Mouse (Mus musculus) midbrain, embryonic 11.5 days (tissue): Measurements from ENCODE around the gene Nptx1. TPM values are rescaled to one million over a fixed set of nuclear protein-coding genes. Genes with fewer than 3 reads are reported as not detected.

Source experiments
- ATAC-seq: fragments of 200-750 bp; cut with Nextera tagmentation; 2 replicates; pipeline ENCODE4 v1.8.0; 2017; ENCODE audit warnings: moderate TSS enrichment, moderate library complexity; ENCODE audit not compliant: low FRiP score
- DNase-seq: peaks from one replicate; pipeline ENCODE4 v3.0.0; 2015; ENCODE audit warnings: low spot score; ENCODE audit errors: missing footprints
- H3K27ac ChIP-seq: fragments of 300-500 bp; sonication (generic); 2 replicates; pipeline ENCODE4 v1.5.1; 2014; ENCODE audit warnings: low read depth, low read length
- H3K27me3 ChIP-seq: fragments of 300-500 bp; sonication (generic); 2 replicates; pipeline ENCODE4 v1.6.1; 2014; ENCODE audit warnings: mild to moderate bottlenecking, low read length, moderate library complexity, mixed read lengths; ENCODE audit not compliant: control insufficient read depth, insufficient read depth
- H3K36me3 ChIP-seq: fragments of 300-500 bp; sonication (generic); 2 replicates; pipeline ENCODE4 v1.6.1; 2014; ENCODE audit warnings: mild to moderate bottlenecking, low read length, moderate library complexity, mixed read lengths; ENCODE audit not compliant: control insufficient read depth, insufficient read depth
- H3K4me1 ChIP-seq: fragments of 300-500 bp; sonication (generic); 2 replicates; pipeline ENCODE4 v1.6.1; 2014; ENCODE audit warnings: low read length; ENCODE audit not compliant: control insufficient read depth, insufficient read depth
- H3K4me2 ChIP-seq: fragments of 300-500 bp; sonication (generic); 2 replicates; pipeline ENCODE4 v1.6.1; 2014; ENCODE audit warnings: mild to moderate bottlenecking, moderate library complexity
- H3K4me3 ChIP-seq: fragments of 300-500 bp; sonication (generic); 2 replicates; pipeline ENCODE4 v1.5.1; 2014; ENCODE audit warnings: low read depth, low read length
- H3K9ac ChIP-seq: fragments of 300-500 bp; sonication (generic); 2 replicates; pipeline ENCODE4 v1.6.1; 2014; ENCODE audit warnings: low read length
- H3K9me3 ChIP-seq: fragments of 300-500 bp; sonication (generic); 2 replicates; pipeline ENCODE4 v1.6.1; 2016; ENCODE audit warnings: low read length; ENCODE audit not compliant: control insufficient read depth
- WGBS: fragments of 180-500 bp; shearing (Covaris S2); extraction: QIAGEN DNeasy Blood & Tissue Kit; methylation state at CpG from one replicate; pipeline ENCODE4 v1.1.7; 2014; 5-methylcytosine and 5-hydroxymethylcytosine counted together
- polyA plus RNA-seq: library from polyadenylated mRNA; unstranded; fragments of >200 nt; fragmentation: Nextera tagmentation; extraction: Ambion mirVana; gene quantifications from 2 replicates; pipeline ENCODE4 v1.2.1, GENCODE M21; 2014

The Nptx1 gene
- polyA plus RNA-seq, 1 experiment from 2014 or later, result 2.5 TPM

GRCm38 (mm10) chr11:119565684-119566083 lies 18.1 kb upstream of the Nptx1 start:
- 49% methylated on average over 10 of the region's 10 CpGs for WGBS
- DNase-seq (no peak), ATAC-seq (no peak)
- Histone ChIP-seq H3K27ac (no peak overlapping the region), H3K9ac (no peak overlapping the region), H3K4me3 (no peak overlapping the region), H3K27me3 (peaks cover 11% of the 10 kb centered on the region), H3K4me2 (no peak overlapping the region), H3K36me3 (no peaks in the 10 kb centered on the region), H3K9me3 (no peaks in the 10 kb centered on the region), H3K4me1 (no peaks in the 10 kb centered on the region)

GRCm38 (mm10) chr11:119565021-119565420 lies 17.5 kb upstream of the Nptx1 start:
- DNase-seq (no peak), ATAC-seq (no peak)
- Histone ChIP-seq H3K9me3 (no peaks in the 10 kb centered on the region), H3K4me3 (no peak overlapping the region), H3K27ac (no peak overlapping the region), H3K4me1 (no peaks in the 10 kb centered on the region), H3K27me3 (peaks cover 14% of the 10 kb centered on the region), H3K36me3 (no peaks in the 10 kb centered on the region), H3K4me2 (no peak overlapping the region), H3K9ac (no peak overlapping the region)
- WGBS, result 72% methylated on average over 7 of the region's 7 CpGs

- H3K4me3 ChIP-seq, result no peak overlapping the region
- WGBS, result 86% methylated on average over 10 of the region's 10 CpGs
- H3K4me1 ChIP-seq, result no peaks in the 10 kb centered on the region; the same call in 1 of the 2 replicates
- H3K36me3 ChIP-seq, result no peaks in the 10 kb centered on the region
- H3K4me2 ChIP-seq, result no peak overlapping the region
- peaks cover 14% of the 10 kb centered on the region for H3K27me3 ChIP-seq
- ATAC-seq (no peak), DNase-seq (no peak)
- H3K27ac ChIP-seq, result no peak overlapping the region
- H3K9ac ChIP-seq, result no peak overlapping the region
- H3K9me3 ChIP-seq, result no peaks in the 10 kb centered on the region
Measured at GRCm38 (mm10) chr11:119564383-119564782, 16.8 kb upstream of the Nptx1 start.

GRCm38 (mm10) chr11:119563166-119563565 lies 15.6 kb upstream of the Nptx1 start:
- H3K4me2 ChIP-seq, result no peak overlapping the region
- 78% methylated on average over 9 of the region's 9 CpGs for WGBS
- no peaks in the 10 kb centered on the region for H3K9me3 ChIP-seq
- no peaks in the 10 kb centered on the region for H3K36me3 ChIP-seq
- DNase-seq (no peak), ATAC-seq (no peak)
- no peak overlapping the region for H3K9ac ChIP-seq
- peaks cover 12% of the 10 kb centered on the region for H3K4me1 ChIP-seq
- peaks cover 14% of the 10 kb centered on the region for H3K27me3 ChIP-seq
- H3K4me3 ChIP-seq, result no peak overlapping the region
- no peak overlapping the region for H3K27ac ChIP-seq

- WGBS, result 33% methylated on average over 6 of the region's 6 CpGs
- ATAC-seq (no peak), DNase-seq (no peak)
- Histone ChIP-seq H3K9ac (no peak overlapping the region), H3K9me3 (no peaks in the 10 kb centered on the region), H3K36me3 (no peaks in the 10 kb centered on the region), H3K27me3 (peaks cover 14% of the 10 kb centered on the region), H3K4me1 (peaks cover 21% of the 10 kb centered on the region), H3K4me2 (no peak overlapping the region), H3K4me3 (no peak overlapping the region), H3K27ac (no peak overlapping the region)
Measured at GRCm38 (mm10) chr11:119562286-119562685, 14.7 kb upstream of the Nptx1 start.

- Histone ChIP-seq H3K36me3 (no peaks in the 10 kb centered on the region), H3K27me3 (peaks cover 8% of the 10 kb centered on the region), H3K4me3 (no peak overlapping the region), H3K9me3 (no peaks in the 10 kb centered on the region), H3K4me2 (peak overlapping the region; percentile 22), H3K27ac (peak overlapping the region; percentile 69), H3K4me1 (peaks cover 22% of the 10 kb centered on the region), H3K9ac (0 out of 2 replicates have a peak overlapping the region, but pooled peaks have one; percentile 35)
- DNase-seq, result peak; percentile 93
- WGBS, result 5% methylated on average over 9 of the region's 9 CpGs
- ATAC-seq, result peak; percentile 85
Measured at GRCm38 (mm10) chr11:119558870-119559610, 11.5 kb upstream of the Nptx1 start.

- no peaks in the 10 kb centered on the region for H3K9me3 ChIP-seq
- H3K27me3 ChIP-seq, result peaks cover 9% of the 10 kb centered on the region
- peak overlapping the region; percentile 35; the same call in 1 of the 2 replicates for H3K9ac ChIP-seq
- H3K36me3 ChIP-seq, result no peaks in the 10 kb centered on the region
- peak overlapping the region; percentile 69 for H3K27ac ChIP-seq
- WGBS, result 19% methylated on average over 16 of the region's 17 CpGs
- ATAC-seq (peak; percentile 66), DNase-seq (peak; percentile 88)
- H3K4me3 ChIP-seq, result no peak overlapping the region
- H3K4me1 ChIP-seq, result peaks cover 22% of the 10 kb centered on the region
- peak overlapping the region; percentile 22 for H3K4me2 ChIP-seq
Measured at GRCm38 (mm10) chr11:119557940-119558869, 10.7 kb upstream of the Nptx1 start.

- no peak for DNase-seq
- Histone ChIP-seq H3K4me3 (no peak overlapping the region), H3K27ac (no peak overlapping the region), H3K4me1 (peaks cover 22% of the 10 kb centered on the region), H3K36me3 (no peaks in the 10 kb centered on the region), H3K9ac (no peak overlapping the region), H3K4me2 (no peak overlapping the region), H3K27me3 (peaks cover 20% of the 10 kb centered on the region), H3K9me3 (no peaks in the 10 kb centered on the region)
- 90% methylated on average over 7 of the region's 7 CpGs for WGBS
- ATAC-seq, result no peak
Measured at GRCm38 (mm10) chr11:119555170-119555569, 7.6 kb upstream of the Nptx1 start.

- H3K4me3 ChIP-seq, result no peak overlapping the region
- ATAC-seq, result no peak
- WGBS, result 84% methylated on average over 7 of the region's 7 CpGs
- no peaks in the 10 kb centered on the region for H3K9me3 ChIP-seq
- peak; percentile 64 for DNase-seq
- H3K36me3 ChIP-seq, result no peaks in the 10 kb centered on the region
- H3K9ac ChIP-seq, result no peak overlapping the region
- no peak overlapping the region for H3K27ac ChIP-seq
- no peak overlapping the region for H3K4me2 ChIP-seq
- H3K27me3 ChIP-seq, result peaks cover 24% of the 10 kb centered on the region
- H3K4me1 ChIP-seq, result peaks cover 22% of the 10 kb centered on the region
Measured at GRCm38 (mm10) chr11:119554706-119555105, 7.2 kb upstream of the Nptx1 start.
